Mouse (Mus musculus): ENCODE results near the gene Optn. TPM values are rescaled to one million over a fixed set of nuclear protein-coding genes. Genes with fewer than 3 reads are reported as not detected.

Optn gene
- total RNA-seq, 1 experiment: 4.6 TPM

DNA sequence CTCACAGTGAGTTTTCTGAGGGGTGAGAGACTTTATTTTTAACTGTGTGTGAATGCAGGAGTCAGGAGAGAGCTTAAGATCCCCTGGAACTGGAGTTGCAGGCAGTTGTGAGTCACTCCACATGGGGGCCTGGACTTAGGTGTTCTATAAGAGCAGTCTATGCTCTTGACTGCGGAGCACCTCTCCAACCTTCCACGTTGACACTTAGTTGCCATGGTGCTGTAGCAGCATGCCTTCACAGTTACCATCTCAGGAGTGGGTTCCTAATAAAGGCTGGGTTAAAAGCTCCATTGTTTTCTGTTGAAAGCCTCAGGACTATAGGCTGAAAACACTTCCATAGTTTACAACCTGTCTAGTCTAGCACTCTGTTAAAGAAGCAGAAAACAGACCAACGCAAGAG lies 26.5 kb downstream of the Optn start:
- H3K9ac ChIP-seq (ENCODE audit: insufficient read depth, low read depth, low read length, poor library complexity, severe bottlenecking): no peak overlapping the region
- peaks cover 9 to 19% of the 10 kb centered on the region in 2 experiments; a peak in 3 of 4 replicates for H3K4me1 ChIP-seq (ENCODE audit: control insufficient read depth in 2 of 2, insufficient read depth in 2 of 2, low read length in 2 of 2, poor library complexity in 1 of 2)
- H3K36me3 ChIP-seq (ENCODE audit: control insufficient read depth, insufficient read depth, low read length, poor library complexity, severe bottlenecking): peaks cover 13% of the 10 kb centered on the region; the same call in 1 of the 2 replicates
- H3K9me3 ChIP-seq (ENCODE audit: control insufficient read depth, insufficient read depth, low read depth, low read length): no peaks in the 10 kb centered on the region
- no peak for DNase-seq (ENCODE audit: low read depth, low spot score)
- in situ Hi-C loops (cut with MboI; ENCODE audit: low sequenced_read_pairs in 2 of 2, unreplicated experiment in 2 of 2): no loop called here
- TF ChIP-seq ZC3H11A (IDR thresholded peaks at IDR 0.05; ENCODE audit: borderline replicate concordance, low read depth, low read length): no peak
- no peak for TF ChIP-seq ZNF384 (IDR thresholded peaks at IDR 0.05; ENCODE audit: low read depth, low read length)
- no peak for TF ChIP-seq HCFC1 (IDR thresholded peaks at IDR 0.05; ENCODE audit: borderline replicate concordance, insufficient read depth, low read length)
- no peak overlapping the region for H3K4me3 ChIP-seq (ENCODE audit: insufficient read depth in 1 of 2, low read depth in 1 of 2, low read length in 2 of 2, poor library complexity in 1 of 2, severe bottlenecking in 1 of 2)
- H3K27ac ChIP-seq (ENCODE audit: insufficient read depth, low read depth, low read length, poor library complexity, severe bottlenecking): no peak overlapping the region

DNA sequence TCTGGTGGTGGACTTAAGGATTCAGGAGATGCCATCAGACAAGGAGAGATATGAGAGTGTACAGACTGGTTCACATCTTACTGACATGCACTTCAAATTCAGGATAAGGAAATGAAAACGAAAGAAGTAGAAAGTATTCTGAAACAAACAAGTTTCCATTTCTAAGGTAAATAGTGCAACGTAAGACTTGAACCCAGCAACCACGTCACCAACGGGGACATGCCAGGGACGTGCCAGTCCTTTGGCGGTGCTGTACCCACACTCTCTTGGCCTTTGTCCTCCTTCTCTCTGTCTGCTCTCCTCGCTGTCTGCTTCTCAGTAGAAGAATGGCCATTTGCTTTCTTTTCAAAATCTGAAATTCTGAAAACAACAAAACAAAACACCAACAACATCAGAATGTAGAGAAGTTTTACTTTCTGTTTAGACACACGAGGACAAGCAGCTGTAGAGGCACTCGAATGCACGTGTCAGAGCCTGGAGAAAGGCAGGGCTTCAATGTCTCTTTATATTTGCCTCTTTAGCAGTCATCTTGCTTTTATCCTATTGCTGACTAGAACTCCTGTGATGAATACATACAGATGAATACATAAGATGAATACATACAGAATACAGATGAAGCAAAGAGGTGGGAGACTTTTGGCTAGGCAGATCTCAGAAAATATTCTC lies 27.3 kb downstream of the Optn start:
- Histone ChIP-seq H3K9me3 (ENCODE audit: control insufficient read depth, insufficient read depth, low read depth, low read length) (no peaks in the 10 kb centered on the region), H3K9ac (ENCODE audit: insufficient read depth, low read depth, low read length, poor library complexity, severe bottlenecking) (no peak overlapping the region), H3K36me3 (ENCODE audit: control insufficient read depth, insufficient read depth, low read length, poor library complexity, severe bottlenecking) (peaks cover 11% of the 10 kb centered on the region; the same call in 1 of the 2 replicates), H3K4me1 (ENCODE audit: control insufficient read depth in 2 of 2, insufficient read depth in 2 of 2, low read length in 2 of 2, poor library complexity in 1 of 2) (peaks cover 9 to 17% of the 10 kb centered on the region in 2 experiments; a peak in 3 of 4 replicates), H3K4me3 (ENCODE audit: insufficient read depth in 1 of 2, low read depth in 1 of 2, low read length in 2 of 2, poor library complexity in 1 of 2, severe bottlenecking in 1 of 2) (no peak overlapping the region), H3K27ac (ENCODE audit: insufficient read depth, low read depth, low read length, poor library complexity, severe bottlenecking) (no peak overlapping the region)
- TF ChIP-seq MAFK (IDR thresholded peaks at IDR 0.05; ENCODE audit: insufficient read depth, low read depth, low read length) (no peak), ZNF384 (IDR thresholded peaks at IDR 0.05; ENCODE audit: low read depth, low read length) (no peak), CHD2 (IDR thresholded peaks at IDR 0.05; ENCODE audit: low read depth, low read length) (no peak), HCFC1 (IDR thresholded peaks at IDR 0.05; ENCODE audit: borderline replicate concordance, insufficient read depth, low read length) (no peak), ZC3H11A (IDR thresholded peaks at IDR 0.05; ENCODE audit: borderline replicate concordance, low read depth, low read length) (no peak)
- in situ Hi-C loops (cut with MboI; ENCODE audit: low sequenced_read_pairs in 2 of 2, unreplicated experiment in 2 of 2): no loop called here
- no peak for DNase-seq (ENCODE audit: low read depth, low spot score)

DNA sequence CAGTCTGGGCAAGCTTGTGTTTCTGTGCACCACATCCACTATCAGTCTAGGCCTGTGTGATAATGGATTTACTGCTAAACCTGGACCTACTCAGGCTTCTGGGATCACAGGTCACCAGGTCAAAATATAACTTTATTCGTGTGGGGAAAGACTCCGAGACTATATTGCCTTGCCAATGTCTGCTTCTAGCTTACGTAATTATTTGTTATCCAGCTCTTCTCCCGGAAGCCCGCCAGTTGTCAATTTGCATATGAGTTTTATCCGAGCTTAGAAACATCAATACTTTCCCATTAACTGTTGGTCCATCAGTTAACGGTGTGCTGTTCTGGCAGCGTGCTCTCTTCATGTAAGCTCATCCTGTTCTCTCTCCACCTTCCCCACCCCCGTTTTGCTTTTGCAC lies 28.6 kb downstream of the Optn start:
- H3K4me1 ChIP-seq (ENCODE audit: control insufficient read depth in 2 of 2, insufficient read depth in 2 of 2, low read length in 2 of 2, poor library complexity in 1 of 2): peaks cover 9 to 17% of the 10 kb centered on the region in 2 experiments; a peak in 3 of 4 replicates
- H3K9me3 ChIP-seq (ENCODE audit: control insufficient read depth, insufficient read depth, low read depth, low read length): no peaks in the 10 kb centered on the region
- in situ Hi-C loops (cut with MboI; ENCODE audit: low sequenced_read_pairs in 2 of 2, unreplicated experiment in 2 of 2): no loop called here
- no peak overlapping the region for H3K4me3 ChIP-seq (ENCODE audit: insufficient read depth in 1 of 2, low read depth in 1 of 2, low read length in 2 of 2, poor library complexity in 1 of 2, severe bottlenecking in 1 of 2)
- no peak overlapping the region for H3K27ac ChIP-seq (ENCODE audit: insufficient read depth, low read depth, low read length, poor library complexity, severe bottlenecking)
- no peak for TF ChIP-seq MAFK (IDR thresholded peaks at IDR 0.05; ENCODE audit: insufficient read depth, low read depth, low read length)
- no peak for TF ChIP-seq ZNF384 (IDR thresholded peaks at IDR 0.05; ENCODE audit: low read depth, low read length)
- TF ChIP-seq ZC3H11A (IDR thresholded peaks at IDR 0.05; ENCODE audit: borderline replicate concordance, low read depth, low read length): no peak
- TF ChIP-seq CHD2 (IDR thresholded peaks at IDR 0.05; ENCODE audit: low read depth, low read length): no peak
- no peak for TF ChIP-seq HCFC1 (IDR thresholded peaks at IDR 0.05; ENCODE audit: borderline replicate concordance, insufficient read depth, low read length)
- no peak overlapping the region for H3K9ac ChIP-seq (ENCODE audit: insufficient read depth, low read depth, low read length, poor library complexity, severe bottlenecking)
- DNase-seq (ENCODE audit: low read depth, low spot score): no peak
- H3K36me3 ChIP-seq (ENCODE audit: control insufficient read depth, insufficient read depth, low read length, poor library complexity, severe bottlenecking): peaks cover 9% of the 10 kb centered on the region; the same call in 1 of the 2 replicates

DNA sequence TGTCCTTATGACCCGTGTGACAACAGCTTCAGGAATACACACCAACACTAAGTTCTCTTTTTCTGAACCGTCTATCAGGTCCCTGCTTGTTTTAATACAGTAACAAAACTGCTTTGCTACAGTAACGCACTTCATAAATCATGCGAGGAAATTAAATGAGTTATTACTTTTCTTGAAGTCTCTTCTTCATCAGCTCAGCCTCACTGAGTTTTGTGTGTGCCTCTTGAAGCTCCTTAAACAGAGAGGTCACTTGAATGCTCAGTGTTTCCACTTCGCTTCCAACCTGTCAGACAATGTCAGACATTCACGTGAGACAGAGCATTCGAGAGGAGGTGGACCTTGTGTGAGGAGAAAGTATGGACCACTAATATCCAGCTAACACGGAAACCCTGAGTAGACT lies 29.1 kb downstream of the Optn start:
- Histone ChIP-seq H3K4me3 (ENCODE audit: insufficient read depth in 1 of 2, low read depth in 1 of 2, low read length in 2 of 2, poor library complexity in 1 of 2, severe bottlenecking in 1 of 2) (no peak overlapping the region), H3K9me3 (ENCODE audit: control insufficient read depth, insufficient read depth, low read depth, low read length) (no peaks in the 10 kb centered on the region), H3K9ac (ENCODE audit: insufficient read depth, low read depth, low read length, poor library complexity, severe bottlenecking) (no peak overlapping the region), H3K4me1 (ENCODE audit: control insufficient read depth in 2 of 2, insufficient read depth in 2 of 2, low read length in 2 of 2, poor library complexity in 1 of 2) (peaks cover 9 to 17% of the 10 kb centered on the region in 2 experiments; a peak in 3 of 4 replicates), H3K27ac (ENCODE audit: insufficient read depth, low read depth, low read length, poor library complexity, severe bottlenecking) (no peak overlapping the region), H3K36me3 (ENCODE audit: control insufficient read depth, insufficient read depth, low read length, poor library complexity, severe bottlenecking) (peaks cover 9% of the 10 kb centered on the region; the same call in 1 of the 2 replicates)
- TF ChIP-seq MAFK (IDR thresholded peaks at IDR 0.05; ENCODE audit: insufficient read depth, low read depth, low read length): no peak
- TF ChIP-seq ZNF384 (IDR thresholded peaks at IDR 0.05; ENCODE audit: low read depth, low read length): no peak
- no peak for TF ChIP-seq ZC3H11A (IDR thresholded peaks at IDR 0.05; ENCODE audit: borderline replicate concordance, low read depth, low read length)
- no peak for TF ChIP-seq CHD2 (IDR thresholded peaks at IDR 0.05; ENCODE audit: low read depth, low read length)
- no peak for TF ChIP-seq HCFC1 (IDR thresholded peaks at IDR 0.05; ENCODE audit: borderline replicate concordance, insufficient read depth, low read length)
- no peak for DNase-seq (ENCODE audit: low read depth, low spot score)
- in situ Hi-C loops (cut with MboI; ENCODE audit: low sequenced_read_pairs in 2 of 2, unreplicated experiment in 2 of 2): no loop called here

Measured in ES-E14 (cell line).